Mouse (Mus musculus) cortical plate, adult 2 months (tissue): ENCODE data around the gene Slc25a16.

Experiments used
- CTCF ChIP-seq: fragments of 200-500 bp; IDR thresholded peaks from 2 replicates; pipeline ENCODE4 v1.5.1; 2011; ENCODE audit warnings: mild to moderate bottlenecking, control low read depth, low read length; ENCODE audit not compliant: insufficient read depth; ENCODE audit errors: extremely low read depth
- POLR2A ChIP-seq: fragments of 200-500 bp; IDR thresholded peaks from 2 replicates; pipeline ENCODE4 v1.6.1; 2011; ENCODE audit warnings: mild to moderate bottlenecking, low read length, control low read depth; ENCODE audit not compliant: insufficient read depth; ENCODE audit errors: extremely low read depth

DNA sequence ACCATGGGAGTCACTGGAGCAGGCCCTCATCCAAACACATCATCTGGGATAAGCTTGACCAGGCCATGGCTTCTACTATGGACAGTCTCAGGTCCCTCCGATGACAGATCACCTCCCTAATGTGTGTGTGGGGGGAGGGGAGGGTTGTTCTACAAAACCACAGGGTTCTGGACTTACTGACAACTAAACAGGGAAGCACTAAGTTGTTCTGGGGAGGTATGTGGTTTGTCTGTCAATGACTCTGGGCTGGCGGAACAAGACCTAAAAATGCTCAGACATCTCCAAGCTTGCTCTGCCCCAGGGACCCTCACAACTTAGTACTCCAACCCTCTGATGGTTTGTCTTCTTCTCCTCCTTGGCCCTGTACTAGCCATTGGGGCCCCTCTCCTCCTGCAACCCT is 9.3 kb upstream of the Slc25a16 start:
- TF ChIP-seq CTCF (no peak), POLR2A (no peak)
